Mouse (Mus musculus) kidney, adult 2 months (tissue): ENCODE measurements around the gene Magi2.

Source experiments
- CTCF ChIP-seq: fragments of 200-500 bp; conservative IDR thresholded peaks from 2 replicates; pipeline ENCODE4 v1.5.1; 2011; ENCODE audit warnings: low read depth, mild to moderate bottlenecking, control low read depth, low read length, moderate library complexity, mixed read lengths; ENCODE audit not compliant: insufficient read depth, insufficient read length
- POLR2A ChIP-seq: fragments of 200-500 bp; IDR thresholded peaks from one replicate; pipeline ENCODE4 v1.6.1; 2011; ENCODE audit warnings: low read depth, low read length, control low read depth

DNA sequence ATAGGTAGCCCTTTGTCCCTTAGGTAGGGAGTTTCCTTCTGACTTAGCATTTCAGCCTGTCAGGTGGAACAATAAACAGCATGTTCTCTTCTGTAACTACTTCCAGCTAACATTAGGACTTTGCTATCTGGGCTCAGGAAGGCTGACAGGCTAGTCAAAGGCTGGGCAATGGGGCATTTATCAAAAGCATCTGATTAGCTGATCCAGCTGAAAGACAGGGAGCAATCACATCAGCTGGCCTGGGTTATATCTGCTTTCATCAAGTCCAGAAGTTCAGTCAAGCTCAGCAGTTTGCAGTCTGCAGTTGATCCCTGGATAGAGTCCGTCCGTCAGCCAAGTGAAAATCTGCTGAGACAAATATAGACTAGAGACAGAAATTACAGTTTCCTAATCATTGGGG is 1094.1 kb downstream of the Magi2 start:
- TF ChIP-seq CTCF (no peak), POLR2A (no peak)
